Mouse (Mus musculus) brown adipose tissue, adult 24 weeks (tissue): ENCODE data around the gene Irf1. TPM values are rescaled to one million over a fixed set of nuclear protein-coding genes. Genes with fewer than 3 reads are reported as not detected.

Source experiments
- H3K27ac ChIP-seq: fragments of 200-500 bp; replicated peaks from 2 replicates; pipeline ENCODE4 v1.5.1; 2012; ENCODE audit warnings: low read depth, mild to moderate bottlenecking, low read length
- H3K4me1 ChIP-seq: fragments of 200-500 bp; 2 replicates; pipeline ENCODE4 v1.6.1; 2012; ENCODE audit warnings: low read length, mixed read lengths; ENCODE audit not compliant: control insufficient read depth, insufficient read depth, insufficient read length
- H3K4me3 ChIP-seq: fragments of 200-500 bp; 2 replicates; pipeline ENCODE4 v1.5.1; 2012; ENCODE audit warnings: low read depth, mild to moderate bottlenecking, low read length, moderate library complexity; ENCODE audit not compliant: insufficient read depth
- polyA plus RNA-seq: library from polyadenylated mRNA; stranded (reverse); fragments of >200 nt; gene quantifications from 2 replicates; pipeline ENCODE4 v1.2.4, GENCODE M21; 2012; ENCODE audit not compliant: missing spikeins, insufficient read depth, insufficient read length

Gene Irf1
- 12.5 and 27.9 TPM in 2 replicates for polyA plus RNA-seq

GRCm38 (mm10) chr11:53769760-53770124 lies at the start of gene Irf1:
Irf1 (plus strand) TSS chr11:53770014.
- peak within 1 kb of the TSS; percentile 89 for H3K27ac ChIP-seq
- H3K4me3 ChIP-seq = peak within 1 kb of the TSS; percentile 85
- peaks cover 17% of the 10 kb centered on the region for H3K4me1 ChIP-seq

DNA sequence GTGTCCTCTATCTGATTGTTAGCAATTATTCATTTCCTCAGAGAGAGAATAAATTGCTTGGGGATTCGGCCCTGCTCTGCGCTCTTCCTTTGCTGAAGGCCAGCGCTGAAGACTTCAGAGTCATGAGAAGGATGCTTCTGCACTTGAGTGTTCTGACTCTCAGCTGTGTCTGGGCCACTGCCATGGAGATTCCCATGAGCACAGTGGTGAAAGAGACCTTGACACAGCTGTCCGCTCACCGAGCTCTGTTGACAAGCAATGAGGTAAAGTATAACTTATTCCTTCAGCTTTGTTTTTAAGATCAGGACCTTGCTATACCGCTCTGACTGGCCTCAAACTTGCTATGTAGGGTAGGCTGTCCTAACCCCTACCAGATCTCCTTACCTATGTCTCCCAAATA lies 49.1 kb upstream of the Irf1 start, which contains the start of gene Il5:
TSS of gene Il5 (plus strand) at position 80 of the 400 bp plus-strand sequence.
- no peak within 1 kb of the TSS for H3K27ac ChIP-seq
- no peak within 1 kb of the TSS for H3K4me3 ChIP-seq
- H3K4me1 ChIP-seq = no peaks in the 10 kb centered on the region

DNA sequence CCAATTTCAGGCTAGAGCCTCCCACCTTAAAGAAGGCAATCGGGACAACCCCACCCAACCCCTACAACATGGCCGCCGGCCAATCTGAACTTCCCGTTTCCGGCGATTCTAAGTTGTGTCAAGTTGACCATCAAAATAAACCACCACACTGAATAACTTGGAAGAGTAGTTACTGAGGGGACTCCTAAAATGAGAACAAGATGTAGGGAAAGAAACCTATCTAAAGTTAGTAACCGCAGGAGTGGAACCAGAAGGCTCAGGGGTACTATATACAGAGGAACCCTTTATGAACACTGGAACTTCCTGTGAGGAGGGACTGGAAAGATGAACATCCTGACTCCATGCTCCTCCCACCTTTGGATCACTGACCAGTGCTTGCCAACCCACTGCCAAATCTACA lies 38.4 kb upstream of the Irf1 start:
- Histone ChIP-seq H3K4me3 (no peak overlapping the region), H3K4me1 (no peaks in the 10 kb centered on the region), H3K27ac (no peak overlapping the region)

- H3K4me1 ChIP-seq = no peaks in the 10 kb centered on the region
Measured at GRCm38 (mm10) chr11:53732244-53732643, 37.6 kb upstream of the Irf1 start.

DNA sequence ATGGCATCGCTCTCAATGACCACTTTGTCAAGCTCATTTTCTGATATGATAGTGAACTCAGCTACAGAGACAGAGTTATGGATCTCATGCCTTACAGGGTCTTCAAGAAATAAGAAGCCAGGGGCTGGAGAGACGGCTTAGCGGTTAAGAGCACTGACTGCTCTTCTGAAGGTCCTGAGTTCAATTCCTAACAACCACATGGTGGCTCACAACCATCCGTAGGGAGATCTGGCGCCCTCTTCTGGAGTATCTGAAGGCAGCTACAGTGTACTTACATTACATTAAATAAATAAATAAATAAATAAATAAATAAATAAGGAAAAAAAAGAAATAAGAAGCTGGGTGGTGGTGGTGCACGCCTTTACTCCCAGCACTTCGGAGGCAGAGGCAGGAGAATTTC lies 36.0 kb upstream of the Irf1 start:
- no peak overlapping the region for H3K27ac ChIP-seq
- no peaks in the 10 kb centered on the region for H3K4me1 ChIP-seq
- no peak overlapping the region for H3K4me3 ChIP-seq

More at GRCm38 (mm10) chr11:53732244-53732643, 37.6 kb upstream of the Irf1 start:
- no peak overlapping the region for H3K27ac ChIP-seq
- H3K4me3 ChIP-seq = no peak overlapping the region

- H3K4me1 ChIP-seq = no peaks in the 10 kb centered on the region
- H3K27ac ChIP-seq = no peak overlapping the region
Measured at GRCm38 (mm10) chr11:53734431-53734830, 35.4 kb upstream of the Irf1 start.

DNA sequence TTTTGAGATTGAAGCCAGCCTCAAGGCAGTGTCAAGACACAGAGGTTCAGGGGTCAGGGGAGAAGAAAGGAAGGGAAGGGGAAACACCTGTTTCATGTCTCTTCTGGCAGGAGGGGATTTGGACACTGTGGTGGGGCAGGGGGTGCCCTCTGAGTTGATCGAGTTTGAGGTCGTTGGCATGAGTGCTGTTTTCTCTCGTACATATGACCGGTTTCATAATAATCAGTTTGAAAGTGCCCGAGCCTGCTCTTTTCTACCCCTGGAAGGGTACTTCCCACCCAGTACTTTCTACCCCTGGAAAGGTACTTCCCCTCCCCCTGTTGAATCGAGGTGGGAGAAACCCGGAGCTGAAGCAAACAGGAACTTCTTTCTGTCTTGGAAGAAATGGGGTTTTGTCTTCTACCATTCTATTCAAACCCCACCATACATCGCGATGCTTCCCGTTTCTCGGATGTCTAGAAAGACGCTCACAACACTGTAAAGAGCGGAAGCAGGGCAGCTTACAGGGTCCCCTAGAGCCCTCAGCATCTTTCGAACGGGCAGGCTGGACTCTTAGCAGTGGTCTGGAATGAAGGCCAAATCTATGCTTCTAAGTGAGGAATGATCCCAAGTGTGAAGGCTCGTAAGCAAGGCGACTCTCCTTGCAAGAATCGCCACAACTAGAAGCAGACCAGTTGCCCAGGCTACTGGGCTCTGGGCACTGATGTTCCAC lies 34.7 kb upstream of the Irf1 start:
- no peak overlapping the region for H3K4me3 ChIP-seq
- no peak overlapping the region for H3K27ac ChIP-seq
- no peaks in the 10 kb centered on the region for H3K4me1 ChIP-seq

More at GRCm38 (mm10) chr11:53734431-53734830, 35.4 kb upstream of the Irf1 start:
- no peak overlapping the region for H3K4me3 ChIP-seq

DNA sequence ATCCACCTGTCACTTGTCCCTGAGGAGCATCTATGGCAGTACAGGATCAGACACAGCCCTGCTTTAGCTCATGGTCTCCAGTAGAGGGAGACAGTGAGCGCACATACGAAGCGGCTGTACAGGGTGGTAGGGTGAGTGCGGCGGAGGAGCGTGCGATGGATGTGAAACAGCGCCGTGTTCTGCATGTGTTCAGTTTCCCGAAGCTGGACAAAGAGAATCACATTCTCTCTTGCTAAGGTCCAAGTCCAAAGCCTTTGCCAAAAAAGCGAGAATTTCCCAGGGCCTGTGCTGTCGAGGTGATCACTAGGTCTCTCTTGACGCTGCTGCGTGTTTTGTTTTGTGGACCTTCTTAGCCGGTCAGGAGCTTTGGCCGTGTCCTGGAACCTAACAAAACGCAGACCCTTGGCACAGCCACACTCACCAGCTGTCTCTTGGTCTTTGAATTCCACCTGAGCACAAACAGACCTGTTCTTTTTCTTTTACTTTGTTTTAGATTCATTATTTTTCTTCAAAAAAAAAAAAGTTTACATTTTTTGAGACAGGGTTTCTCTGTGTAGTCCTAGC lies 34.0 kb upstream of the Irf1 start:
- Histone ChIP-seq H3K4me1 (no peaks in the 10 kb centered on the region), H3K4me3 (peak overlapping the region; percentile 19), H3K27ac (no peak overlapping the region)

DNA sequence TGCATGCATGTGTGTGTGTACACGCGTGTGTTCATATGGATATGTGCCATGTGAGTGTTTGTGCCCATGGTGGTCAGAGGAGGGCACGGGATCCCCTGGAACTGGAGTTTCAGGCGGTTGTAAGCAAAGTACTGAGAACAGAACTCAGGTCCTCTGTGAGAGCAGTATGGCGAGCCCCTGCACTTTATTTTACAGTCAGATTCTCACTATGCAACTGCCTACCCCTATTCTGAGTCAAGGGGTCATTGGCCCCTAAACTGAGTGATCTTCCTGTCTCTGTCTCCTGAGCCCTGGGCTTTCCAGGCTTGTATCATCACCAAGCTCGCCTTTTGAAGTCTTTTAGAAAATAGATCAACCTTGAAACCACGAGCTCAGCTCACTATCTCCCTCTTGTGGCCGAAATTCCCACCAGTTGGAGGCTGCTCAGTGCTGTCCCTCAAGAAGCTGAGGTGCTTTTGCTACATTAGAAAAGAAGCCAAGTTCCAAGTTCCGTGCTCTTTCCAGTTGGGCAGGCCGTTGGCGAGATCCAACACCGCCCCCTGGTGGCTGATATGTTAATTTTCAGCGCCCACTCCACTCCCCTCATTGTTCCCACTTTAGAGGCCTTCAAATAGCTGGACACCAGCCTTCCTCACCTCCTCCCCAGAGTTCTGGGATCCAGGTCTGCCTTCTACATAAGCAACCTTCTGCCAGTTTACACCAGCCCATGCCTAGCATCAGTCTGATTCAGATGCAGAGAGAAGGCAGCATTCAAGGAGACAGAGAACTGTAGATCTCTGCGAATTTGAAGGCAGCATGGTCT lies 32.8 kb upstream of the Irf1 start:
- H3K27ac ChIP-seq = 0 out of 2 replicates have a peak overlapping the region, but pooled peaks have one; percentile 5
- no peak overlapping the region for H3K4me3 ChIP-seq
- no peaks in the 10 kb centered on the region for H3K4me1 ChIP-seq

GRCm38 (mm10) chr11:53737573-53737946 lies 32.3 kb upstream of the Irf1 start:
- H3K4me3 ChIP-seq = no peak overlapping the region
- H3K4me1 ChIP-seq = peaks cover 2% of the 10 kb centered on the region; the same call in 1 of the 2 replicates
- 0 out of 2 replicates have a peak overlapping the region, but pooled peaks have one; percentile 5 for H3K27ac ChIP-seq

DNA sequence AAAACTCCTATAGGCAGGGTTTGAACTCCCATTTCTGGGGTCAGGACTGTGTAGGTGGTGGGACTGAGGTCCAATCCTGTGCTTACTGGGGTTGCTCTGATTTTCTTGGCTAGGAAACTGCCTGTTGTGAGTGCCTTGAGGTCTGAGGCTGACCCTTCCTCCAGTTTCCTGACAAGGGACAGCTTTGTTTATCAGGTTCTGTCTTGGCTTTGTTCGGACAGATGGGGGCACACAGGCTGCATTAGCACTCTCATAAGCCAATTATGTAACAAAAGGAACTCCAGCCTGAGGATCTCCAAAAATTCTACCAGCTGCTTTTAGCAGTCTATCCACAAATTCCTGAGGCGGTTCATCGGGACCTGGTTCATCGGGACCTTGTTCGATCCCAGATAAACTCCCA lies 27.5 kb upstream of the Irf1 start:
- Histone ChIP-seq H3K4me3 (no peak overlapping the region), H3K4me1 (peaks cover 2% of the 10 kb centered on the region; the same call in 1 of the 2 replicates), H3K27ac (0 out of 2 replicates have a peak overlapping the region, but pooled peaks have one; percentile 53)

DNA sequence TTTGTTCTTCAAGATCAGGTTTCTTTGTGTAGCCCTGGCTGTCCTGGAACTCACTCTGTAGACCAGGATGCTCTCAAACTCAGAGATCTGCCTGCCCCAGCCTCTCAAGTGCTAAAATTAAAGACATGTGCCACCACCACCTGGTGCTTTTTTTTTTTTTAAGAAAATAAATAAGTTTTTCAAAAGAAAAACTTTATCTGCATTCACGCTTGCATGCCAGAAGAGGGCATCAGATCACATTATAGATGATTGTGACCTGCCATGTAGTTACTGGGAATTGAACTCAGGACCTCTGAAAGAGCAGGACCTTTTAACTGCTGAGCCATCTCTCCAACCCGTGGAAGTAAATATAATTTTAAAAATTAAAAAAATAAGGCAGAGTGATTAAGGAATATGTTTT lies 24.6 kb upstream of the Irf1 start:
- Histone ChIP-seq H3K4me3 (no peak overlapping the region), H3K4me1 (peaks cover 2% of the 10 kb centered on the region; the same call in 1 of the 2 replicates), H3K27ac (no peak overlapping the region)

DNA sequence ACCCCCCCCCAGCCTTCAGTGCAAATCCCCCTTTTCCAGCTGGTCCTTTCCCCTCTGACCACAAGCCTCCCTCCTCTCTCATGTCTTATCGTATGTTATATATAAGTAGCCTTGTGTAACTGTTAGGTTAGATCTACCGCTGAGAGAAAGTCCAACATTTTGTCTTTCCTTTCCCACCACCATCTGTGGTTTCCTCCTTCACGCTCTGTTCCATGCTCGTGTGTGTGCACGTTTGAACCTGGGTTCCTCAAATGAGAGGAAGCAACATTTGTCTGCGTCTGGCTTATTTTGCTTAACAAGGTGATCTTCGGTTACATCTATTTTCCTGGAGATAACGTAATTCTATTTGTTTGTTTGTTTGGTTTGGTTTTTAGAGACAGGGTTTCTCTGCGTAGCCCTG lies 21.8 kb upstream of the Irf1 start:
- H3K27ac ChIP-seq = no peak overlapping the region
- no peak overlapping the region for H3K4me3 ChIP-seq
- no peaks in the 10 kb centered on the region for H3K4me1 ChIP-seq

- Histone ChIP-seq H3K4me3 (no peak overlapping the region), H3K27ac (no peak overlapping the region), H3K4me1 (no peaks in the 10 kb centered on the region)
Measured at GRCm38 (mm10) chr11:53748614-53749013, 21.2 kb upstream of the Irf1 start.

DNA sequence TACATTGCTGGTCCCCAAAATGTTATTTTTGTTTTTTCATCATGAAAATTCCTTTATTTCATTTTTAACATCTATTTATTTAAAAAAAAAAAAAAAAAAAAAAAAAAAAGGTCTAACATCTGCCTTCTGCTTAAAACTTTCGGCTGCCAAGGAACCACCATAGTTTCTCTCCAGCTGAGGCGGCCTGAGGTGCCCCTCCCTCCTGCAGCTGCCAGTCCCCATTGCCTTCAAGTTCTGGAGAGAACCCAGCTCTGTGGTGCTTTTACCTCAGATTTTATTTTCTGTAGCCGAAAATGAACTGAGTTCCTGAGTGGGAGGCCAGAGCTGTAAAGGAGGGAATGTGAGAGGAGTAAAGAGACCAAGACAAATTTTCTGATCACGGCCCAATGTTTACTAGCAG lies 20.5 kb upstream of the Irf1 start:
- Histone ChIP-seq H3K4me3 (no peak overlapping the region), H3K4me1 (no peaks in the 10 kb centered on the region), H3K27ac (no peak overlapping the region)
